Mouse (Mus musculus) colon, adult 2 months (tissue): ENCODE results near the gene Cct8l1. TPM values are rescaled to one million over a fixed set of nuclear protein-coding genes. Genes with fewer than 3 reads are reported as not detected.

Source experiments
- polyA plus RNA-seq: library from polyadenylated mRNA; depleted of rRNA; stranded (reverse); fragments of >200 nt; gene quantifications from 2 replicates; pipeline ENCODE4 v1.2.3, GENCODE M21; 2012; rRNA removed

Gene Cct8l1
- not detected in 2 replicates for polyA plus RNA-seq

DNA sequence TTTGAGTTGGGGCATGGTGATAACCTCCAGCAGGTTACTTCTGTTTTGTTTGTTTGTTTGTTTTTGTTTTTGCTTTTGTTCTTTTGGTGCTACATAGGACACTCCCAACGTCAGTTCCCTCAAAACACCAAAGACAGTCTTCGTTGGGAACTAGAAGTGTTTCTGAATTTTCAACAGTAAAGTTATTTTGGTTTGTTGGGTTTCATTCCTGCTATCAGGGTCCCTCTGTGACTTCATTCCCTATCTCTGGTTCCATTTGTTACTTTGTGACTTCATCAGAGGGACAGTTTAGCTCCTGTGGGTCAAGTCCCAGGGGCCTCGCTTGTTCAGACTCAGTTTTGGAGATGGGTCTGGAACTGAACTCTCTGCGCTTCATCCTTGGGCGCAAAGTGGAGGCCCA lies at the start of gene Cct8l1:
Cct8l1 (plus strand) TSS at position 301 of the 400 bp plus-strand sequence.

GRCm38 (mm10) chr5:25498346-25498820 lies 17.5 kb upstream of the Cct8l1 start, which contains the start of gene Kmt2c:
Kmt2c (minus strand) TSS chr5:25498783.

Other genes starting within 250 kb of the Cct8l1 start
- gene Kmt2c, start 17.3 kb upstream of the Cct8l1 start, polyA plus RNA-seq: 11.1 and 12.0 TPM in 2 replicates
- 0.93 and 2.8 TPM in 2 replicates for gene Xrcc2, start 189.8 kb downstream of the Cct8l1 start, polyA plus RNA-seq
- gene Actr3b, start 243.9 kb downstream of the Cct8l1 start, polyA plus RNA-seq: 0.24 and 0.28 TPM in 2 replicates